ENCODE assay signal across 23 mouse cellular contexts in genomic region chr8:46529508-46529907, GRCm38 (mm10). TPM values are rescaled to one million over a fixed set of nuclear protein-coding genes. Genes with fewer than 3 reads are reported as not detected.
A peak's percentile ranks its signal among the peaks of the same experiment; 100 is the strongest.
DNase-seq lines count a peak whose midpoint lies in the region; ATAC-seq and TF ChIP-seq lines count a peak whose summit lies in the region.
"Had no signal": no experiment of that assay in that cellular context is flagged by ENCODE, and none has a peak within 500 bp of the region (broad histone marks: within the 10 kb centered on the region; RNA-seq: fewer than 3 reads in every experiment).

No protein-coding gene starts in this region.

- no peak overlapping the region for H3K9ac ChIP-seq in liver, embryonic 13.5 days
- H3K9ac ChIP-seq: midbrain, embryonic 13.5 days had no signal

- DNase-seq in kidney, adult 2 months, result peak; percentile 66
- no peak for DNase-seq in kidney, postnatal 10 days
- DNase-seq in kidney, postnatal 14 days, result peak; percentile 32
- no peak for DNase-seq in liver, embryonic 13.5 days
- DNase-seq in adrenal gland, adult 18-20 months (ENCODE audit: low spot score in 2 of 2), result no peak
- no peak for DNase-seq in neural tube, embryonic 10.5 days (ENCODE audit: extremely low spot score, low spot score)
- DNase-seq in frontal cortex, postnatal 10 days (ENCODE audit: low spot score in 2 of 2), result no peak
- DNase-seq: adrenal gland, postnatal 25 days; cerebellum, adult 8-10 months; cerebellum, postnatal 36 days; gastrocnemius, postnatal 10 days; heart, postnatal 10 days; layer of hippocampus, postnatal 36 days; lung, adult 2 months; lung, postnatal 14 days; right cerebral cortex, postnatal 25 days; thymus, postnatal 25 days had no signal

- TF ChIP-seq CTCF in kidney, adult 2 months (conservative IDR thresholded peaks at IDR 0.05; ENCODE audit: insufficient read depth, insufficient read length, low read depth, low read length), result no peak

- H3K27me3 ChIP-seq in kidney, adult 2 months (replicated peaks; ENCODE audit: control insufficient read depth, insufficient read depth, low read length), result no peaks in the 10 kb centered on the region
- H3K27me3 ChIP-seq in liver, embryonic 13.5 days, result no peaks in the 10 kb centered on the region
- H3K27me3 ChIP-seq: midbrain, embryonic 13.5 days had no signal

- H3K4me1 ChIP-seq in kidney, adult 2 months (ENCODE audit: control insufficient read depth, insufficient read depth, low read length), result peaks cover 2% of the 10 kb centered on the region; the same call in 1 of the 2 replicates
- H3K4me1 ChIP-seq in liver, embryonic 13.5 days (replicated peaks), result no peaks in the 10 kb centered on the region

- no peak overlapping the region for H3K4me3 ChIP-seq in kidney, adult 2 months (ENCODE audit: insufficient read depth, low read depth, low read length)
- no peak overlapping the region for H3K4me3 ChIP-seq in liver, embryonic 13.5 days (replicated peaks)
- H3K4me3 ChIP-seq: hindbrain, embryonic 10.5 days; layer of hippocampus, adult 2 months; midbrain, embryonic 13.5 days had no signal

- WGBS in kidney, adult 2 months, result 44% methylated on average over 4 of the region's 4 CpGs
- WGBS in liver, embryonic 13.5 days (ENCODE audit: insufficient replicate concordance), result 75% methylated on average over 4 of the region's 4 CpGs

- no peak overlapping the region for H3K4me2 ChIP-seq in liver, embryonic 13.5 days
- H3K4me2 ChIP-seq: heart, embryonic 11.5 days; midbrain, embryonic 13.5 days had no signal

- TF ChIP-seq POLR2A in kidney, adult 2 months (IDR thresholded peaks at IDR 0.05; ENCODE audit: low read depth, low read length), result no peak

- H3K9me3 ChIP-seq in liver, embryonic 13.5 days (replicated peaks), result no peaks in the 10 kb centered on the region
- H3K9me3 ChIP-seq: hindbrain, embryonic 10.5 days; midbrain, embryonic 13.5 days had no signal

- no peak overlapping the region for H3K27ac ChIP-seq in kidney, adult 2 months (ENCODE audit: insufficient read depth, low read depth, low read length)
- no peak overlapping the region for H3K27ac ChIP-seq in liver, embryonic 13.5 days
- H3K27ac ChIP-seq: hindbrain, embryonic 10.5 days; hindbrain, postnatal 0 days; layer of hippocampus, adult 2 months; midbrain, embryonic 13.5 days had no signal

- ATAC-seq in liver, embryonic 13.5 days (ENCODE audit: low read depth), result peak; percentile 79
- ATAC-seq: forebrain, embryonic 14.5 days; hindbrain, postnatal 0 days; midbrain, embryonic 13.5 days had no signal

- peaks cover 6% of the 10 kb centered on the region for H3K36me3 ChIP-seq in kidney, adult 2 months (ENCODE audit: control insufficient read depth, insufficient read depth, low read length)
- peaks cover 84% of the 10 kb centered on the region for H3K36me3 ChIP-seq in liver, embryonic 13.5 days
- H3K36me3 ChIP-seq: hindbrain, embryonic 10.5 days; midbrain, embryonic 13.5 days had no signal

RNA-seq across cellular contexts. Expression of gene Cenpu, which starts 22.3 kb away (rescaled TPM):
- polyA plus RNA-seq in kidney, adult 2 months (2012; rRNA removed), result 0.33 and 0.67 TPM in 2 replicates
- polyA plus RNA-seq in liver, embryonic 13.5 days (2015; fragmentation: Nextera tagmentation; extraction: Ambion mirVana), result 21.6 and 25.9 TPM in 2 replicates
- 1 to 10 TPM; 1.1 to 2.0 TPM for total RNA-seq in adrenal gland, adult 18-20 months (2021)

RNA-seq across cellular contexts. Expression of gene Acsl1, which starts 58.7 kb away (rescaled TPM):
- 206 and 212 TPM in 2 replicates for polyA plus RNA-seq in kidney, adult 2 months (2012; rRNA removed)
- polyA plus RNA-seq in liver, embryonic 13.5 days (2015; fragmentation: Nextera tagmentation; extraction: Ambion mirVana), result 41.6 and 52.0 TPM in 2 replicates
- 100 to 1,000 TPM; 403 to 767 TPM for total RNA-seq in adrenal gland, adult 18-20 months (2021)

Comparison
In these comparisons a context has a peak if more than half of its experiments do, and no peak if none do; other contexts are left out.
1. DNase-seq: peak in kidney, adult 2 months (single experiment) and kidney, postnatal 14 days (single experiment); none in kidney, postnatal 10 days (single experiment), liver, embryonic 13.5 days (single experiment), adrenal gland, adult 18-20 months (0 of 2), neural tube, embryonic 10.5 days (single experiment) and frontal cortex, postnatal 10 days (0 of 2).
2. RNA of gene Cenpu, which starts 22.3 kb away (polyA plus RNA-seq): 21.6 to 25.9 TPM in liver, embryonic 13.5 days; 0.33 to 0.67 TPM in kidney, adult 2 months; every median in the first group is over 10 times any median in the second.